Mouse (Mus musculus) neural tube, embryonic 14.5 days (tissue): ENCODE data around the gene Ush2a. TPM values are rescaled to one million over a fixed set of nuclear protein-coding genes. Genes with fewer than 3 reads are reported as not detected.

Experiments used
- ATAC-seq: fragments of 200-750 bp; cut with Nextera tagmentation; 2 replicates; pipeline ENCODE4 v1.8.0; 2017; ENCODE audit warnings: low read depth, mild to moderate bottlenecking, moderate TSS enrichment, moderate library complexity
- H3K27ac ChIP-seq: fragments of 300-500 bp; sonication (generic); 2 replicates; pipeline ENCODE4 v1.5.1; 2014; ENCODE audit warnings: low read depth, mild to moderate bottlenecking, control low read depth, low read length, moderate library complexity, mixed read lengths
- H3K27me3 ChIP-seq: fragments of 300-500 bp; sonication (generic); 2 replicates; pipeline ENCODE4 v1.6.1; 2014; ENCODE audit warnings: low read length; ENCODE audit not compliant: control insufficient read depth, insufficient read depth
- H3K36me3 ChIP-seq: fragments of 300-500 bp; sonication (generic); 2 replicates; pipeline ENCODE4 v1.6.1; 2014; ENCODE audit warnings: low read length, mixed read lengths; ENCODE audit not compliant: control insufficient read depth, insufficient read depth
- H3K4me1 ChIP-seq: fragments of 300-500 bp; sonication (generic); 2 replicates; pipeline ENCODE4 v1.6.1; 2014; ENCODE audit warnings: low read length; ENCODE audit not compliant: control insufficient read depth, insufficient read depth
- H3K4me2 ChIP-seq: fragments of 300-500 bp; sonication (generic); 2 replicates; pipeline ENCODE4 v1.6.1; 2014; ENCODE audit warnings: mild to moderate bottlenecking, low read depth, low read length, control low read depth
- H3K4me3 ChIP-seq: fragments of 300-500 bp; sonication (generic); 2 replicates; pipeline ENCODE4 v1.5.1; 2014; ENCODE audit warnings: low read depth, low read length, control low read depth, mixed read lengths
- H3K9ac ChIP-seq: fragments of 300-500 bp; sonication (generic); replicated peaks from 2 replicates; pipeline ENCODE4 v1.6.1; 2014; ENCODE audit warnings: low read depth, mild to moderate bottlenecking, control low read depth, low read length, mixed read lengths
- H3K9me3 ChIP-seq: fragments of 300-500 bp; sonication (generic); 2 replicates; pipeline ENCODE4 v1.6.1; 2016; ENCODE audit warnings: low read length; ENCODE audit not compliant: control insufficient read depth
- WGBS: fragments of 180-500 bp; shearing (Covaris S2); extraction: QIAGEN DNeasy Blood & Tissue Kit; methylation state at CpG from one replicate; pipeline ENCODE4 v1.1.7; 2014; 5-methylcytosine and 5-hydroxymethylcytosine counted together
- polyA plus RNA-seq: library from polyadenylated mRNA; unstranded; fragments of >200 nt; fragmentation: Nextera tagmentation; extraction: Ambion mirVana; gene quantifications from 2 replicates; pipeline ENCODE4 v1.2.1, GENCODE M21; 2014

The Ush2a gene
- polyA plus RNA-seq, 1 experiment from 2014 or later = 0.27 TPM

GRCm38 (mm10) chr1:188937246-188937780 is 675.5 kb downstream of the Ush2a start:
- Histone ChIP-seq H3K4me3 (no peak overlapping the region), H3K9ac (no peak overlapping the region), H3K27me3 (no peaks in the 10 kb centered on the region), H3K36me3 (no peaks in the 10 kb centered on the region), H3K4me2 (peak overlapping the region; percentile 23; the same call in 1 of the 2 replicates), H3K4me1 (peaks cover 4% of the 10 kb centered on the region; the same call in 1 of the 2 replicates), H3K27ac (no peak overlapping the region), H3K9me3 (no peaks in the 10 kb centered on the region)
- ATAC-seq = peak; percentile 66; the same call in 1 of the 2 replicates
- WGBS = 11% methylated on average over 14 of the region's 14 CpGs

- no peak overlapping the region for H3K27ac ChIP-seq
- H3K4me1 ChIP-seq = no peaks in the 10 kb centered on the region
- no peak overlapping the region for H3K4me2 ChIP-seq
- H3K4me3 ChIP-seq = no peak overlapping the region
- no peak overlapping the region for H3K9ac ChIP-seq
- WGBS = 37% methylated on average over 8 of the region's 8 CpGs
- ATAC-seq = no peak
- H3K9me3 ChIP-seq = no peaks in the 10 kb centered on the region
- H3K27me3 ChIP-seq = no peaks in the 10 kb centered on the region
- no peaks in the 10 kb centered on the region for H3K36me3 ChIP-seq
These were observed 683.5 kb downstream of the Ush2a start for GRCm38 (mm10) chr1:188945326-188945725.

GRCm38 (mm10) chr1:188946849-188947248 is 685.0 kb downstream of the Ush2a start:
- Histone ChIP-seq H3K27ac (no peak overlapping the region), H3K4me2 (no peak overlapping the region), H3K27me3 (no peaks in the 10 kb centered on the region), H3K9ac (no peak overlapping the region), H3K36me3 (no peaks in the 10 kb centered on the region), H3K9me3 (no peaks in the 10 kb centered on the region), H3K4me1 (no peaks in the 10 kb centered on the region), H3K4me3 (no peak overlapping the region)
- ATAC-seq = no peak
- WGBS = 85% methylated on average over 11 of the region's 11 CpGs

- no peak overlapping the region for H3K9ac ChIP-seq
- no peak overlapping the region for H3K4me3 ChIP-seq
- WGBS = 64% methylated on average over 5 of the region's 5 CpGs
- H3K4me2 ChIP-seq = no peak overlapping the region
- H3K4me1 ChIP-seq = no peaks in the 10 kb centered on the region
- no peaks in the 10 kb centered on the region for H3K9me3 ChIP-seq
- no peak overlapping the region for H3K27ac ChIP-seq
- ATAC-seq = no peak
- no peaks in the 10 kb centered on the region for H3K36me3 ChIP-seq
- H3K27me3 ChIP-seq = no peaks in the 10 kb centered on the region
These were observed 686.0 kb downstream of the Ush2a start for GRCm38 (mm10) chr1:188947794-188948193.

GRCm38 (mm10) chr1:188948276-188948675 is 686.5 kb downstream of the Ush2a start:
- 67% methylated on average over 9 of the region's 9 CpGs for WGBS
- ATAC-seq = peak; percentile 60; the same call in 1 of the 2 replicates
- H3K36me3 ChIP-seq = no peaks in the 10 kb centered on the region
- no peaks in the 10 kb centered on the region for H3K27me3 ChIP-seq
- H3K4me2 ChIP-seq = no peak overlapping the region
- H3K9ac ChIP-seq = no peak overlapping the region
- no peak overlapping the region for H3K4me3 ChIP-seq
- H3K27ac ChIP-seq = no peak overlapping the region
- H3K9me3 ChIP-seq = no peaks in the 10 kb centered on the region
- no peaks in the 10 kb centered on the region for H3K4me1 ChIP-seq

GRCm38 (mm10) chr1:188951091-188951490 is 689.3 kb downstream of the Ush2a start:
- no peak overlapping the region for H3K9ac ChIP-seq
- no peak overlapping the region for H3K27ac ChIP-seq
- no peaks in the 10 kb centered on the region for H3K27me3 ChIP-seq
- ATAC-seq = no peak
- H3K4me1 ChIP-seq = no peaks in the 10 kb centered on the region
- no peaks in the 10 kb centered on the region for H3K36me3 ChIP-seq
- 90% methylated on average over 6 of the region's 6 CpGs for WGBS
- no peak overlapping the region for H3K4me3 ChIP-seq
- no peak overlapping the region for H3K4me2 ChIP-seq
- H3K9me3 ChIP-seq = no peaks in the 10 kb centered on the region

- H3K27me3 ChIP-seq = no peaks in the 10 kb centered on the region
- no peaks in the 10 kb centered on the region for H3K9me3 ChIP-seq
- H3K27ac ChIP-seq = no peak overlapping the region
- WGBS = 88% methylated on average over 4 of the region's 4 CpGs
- no peaks in the 10 kb centered on the region for H3K4me1 ChIP-seq
- no peak overlapping the region for H3K9ac ChIP-seq
- H3K4me2 ChIP-seq = no peak overlapping the region
- no peaks in the 10 kb centered on the region for H3K36me3 ChIP-seq
- no peak for ATAC-seq
- H3K4me3 ChIP-seq = no peak overlapping the region
These were observed 690.7 kb downstream of the Ush2a start for GRCm38 (mm10) chr1:188952501-188952900.

GRCm38 (mm10) chr1:188973078-188973477 is 711.3 kb downstream of the Ush2a start:
- H3K4me2 ChIP-seq = no peak overlapping the region
- H3K27me3 ChIP-seq = no peaks in the 10 kb centered on the region
- H3K9ac ChIP-seq = no peak overlapping the region
- H3K9me3 ChIP-seq = no peaks in the 10 kb centered on the region
- H3K36me3 ChIP-seq = peaks cover 62% of the 10 kb centered on the region
- no peak overlapping the region for H3K4me3 ChIP-seq
- ATAC-seq = no peak
- 97% methylated on average over 6 of the region's 6 CpGs for WGBS
- no peaks in the 10 kb centered on the region for H3K4me1 ChIP-seq
- no peak overlapping the region for H3K27ac ChIP-seq

GRCm38 (mm10) chr1:188973926-188974325 is 712.1 kb downstream of the Ush2a start:
- Histone ChIP-seq H3K36me3 (peaks cover 62% of the 10 kb centered on the region), H3K4me2 (no peak overlapping the region), H3K27ac (no peak overlapping the region), H3K9me3 (no peaks in the 10 kb centered on the region), H3K9ac (no peak overlapping the region), H3K4me1 (no peaks in the 10 kb centered on the region), H3K27me3 (no peaks in the 10 kb centered on the region), H3K4me3 (no peak overlapping the region)
- 91% methylated on average over 16 of the region's 16 CpGs for WGBS
- no peak for ATAC-seq
